Mouse (Mus musculus) stomach, postnatal 0 days (tissue): ENCODE results near the gene Dpy19l1.

Source experiments
- CTCF ChIP-seq: IDR thresholded peaks from 2 replicates; pipeline ENCODE4 v1.5.1; 2016; ENCODE audit warnings: antibody characterized with exemption, low read depth, mild to moderate bottlenecking, moderate library complexity
- EP300 ChIP-seq: optimal IDR thresholded peaks from 2 replicates; pipeline ENCODE3; 2016; ENCODE audit warnings: antibody characterized with exemption

GRCm38 (mm10) chr9:24453833-24454232, 49.1 kb downstream of the Dpy19l1 start:
- TF ChIP-seq CTCF = no peak
- TF ChIP-seq EP300 = no peak
